Mouse (Mus musculus): ENCODE data around the gene Pex5. TPM values are rescaled to one million over a fixed set of nuclear protein-coding genes. Genes with fewer than 3 reads are reported as not detected.

Pex5 gene
- polyA plus RNA-seq (2012; rRNA removed), result 11.7 and 13.9 TPM in 2 replicates

DNA sequence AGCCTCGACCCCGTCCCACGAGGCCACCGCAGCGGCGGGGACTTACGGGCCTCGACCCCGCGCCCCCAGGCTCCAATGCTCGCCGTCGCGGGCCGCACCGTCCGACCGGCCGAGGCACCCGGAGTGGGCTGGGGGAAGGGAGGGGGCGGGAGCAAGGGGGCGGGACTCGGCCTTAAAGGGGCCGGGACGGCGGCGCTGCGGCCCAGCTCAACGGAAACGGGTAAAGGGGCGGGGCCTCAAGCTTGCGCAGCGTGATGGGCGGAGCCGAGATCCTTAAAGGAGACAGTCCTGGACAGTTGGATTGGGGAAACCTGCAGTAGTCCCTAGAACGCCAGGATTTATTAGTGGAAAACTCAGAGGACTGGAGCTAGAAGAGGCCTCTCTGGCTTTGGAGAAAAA, at the start of gene Pex5:
Pex5 (minus strand) TSS at position 141 of the 399 bp plus-strand sequence.

Other genes starting within 250 kb of the Pex5 start
- gene Vmn2r27, start 183.2 kb downstream of the Pex5 start, polyA plus RNA-seq (2012; rRNA removed), result not detected in 2 replicates
- 0.02 and 0.03 TPM in 2 replicates for gene Cd163, start 110.4 kb downstream of the Pex5 start, polyA plus RNA-seq (2012; rRNA removed)
- 2.3 and 2.7 TPM in 2 replicates for gene Clstn3, start 49.7 kb upstream of the Pex5 start, polyA plus RNA-seq (2012; rRNA removed)
- gene C1rl, start 78.0 kb upstream of the Pex5 start, polyA plus RNA-seq (2012; rRNA removed), result 3.0 and 3.9 TPM in 2 replicates
- 7.7 and 8.5 TPM in 2 replicates for gene C1ra, start 97.3 kb upstream of the Pex5 start, polyA plus RNA-seq (2012; rRNA removed)
- 39.2 and 48.1 TPM in 2 replicates for gene C1s1, start 127.3 kb upstream of the Pex5 start, polyA plus RNA-seq (2012; rRNA removed)
- not detected in 2 replicates for gene C1rb, start 155.2 kb upstream of the Pex5 start, polyA plus RNA-seq (2012; rRNA removed)
- 0.01 and 0.02 TPM in 2 replicates for gene C1s2, start 221.0 kb upstream of the Pex5 start, polyA plus RNA-seq (2012; rRNA removed)
- 57.0 and 65.6 TPM in 2 replicates for gene Lpcat3, start 248.0 kb upstream of the Pex5 start, polyA plus RNA-seq (2012; rRNA removed)

Measured in liver, embryonic 14 days (tissue).